Mouse (Mus musculus): ENCODE data around the gene Boll. TPM values are rescaled to one million over a fixed set of nuclear protein-coding genes. Genes with fewer than 3 reads are reported as not detected.

Boll gene
- total and polyA plus RNA-seq, 2 experiments from 2014 or later = 0.49 TPM; not detected in 1

DNA sequence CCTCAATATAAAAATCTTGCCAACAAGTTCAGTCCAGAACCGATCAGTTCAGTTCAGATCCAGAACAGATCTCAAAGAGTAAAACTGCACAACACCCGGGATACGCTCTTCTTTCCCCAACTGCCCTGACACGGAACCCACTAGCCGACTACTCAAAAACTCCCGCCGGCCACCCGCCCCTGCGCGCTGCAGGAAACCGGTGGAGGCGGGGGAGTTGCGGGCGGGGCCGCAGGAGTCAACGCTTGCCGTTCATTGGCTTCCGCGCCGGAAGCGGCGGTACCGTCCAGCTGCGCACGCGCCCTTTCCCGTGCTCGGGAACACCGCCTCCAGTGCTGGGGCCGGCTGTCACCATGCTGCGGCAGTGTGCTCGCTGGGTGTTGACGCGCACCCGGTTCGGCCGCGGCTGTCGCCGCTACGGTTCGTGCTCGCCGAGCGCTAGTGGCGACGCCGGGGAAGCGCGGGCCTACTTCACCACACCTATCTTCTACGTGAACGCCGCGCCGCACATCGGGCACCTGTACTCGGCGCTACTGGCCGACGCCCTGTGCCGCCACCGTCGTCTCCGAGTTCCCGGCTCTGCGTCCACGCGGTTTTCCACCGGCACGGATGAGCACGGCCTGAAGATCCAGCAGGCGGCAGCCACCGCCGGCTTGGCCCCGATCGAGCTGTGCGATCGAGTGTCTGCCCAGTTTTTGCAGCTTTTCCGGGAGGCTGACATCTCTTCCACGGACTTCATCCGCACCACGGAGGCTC, 126.2 kb downstream of the Boll start, which contains the start of gene Mars2:
Gene Mars2 (plus strand): TSS at position 288 of the 753 bp plus-strand sequence.
- Histone ChIP-seq H3K27ac (ENCODE audit: low read depth, low read length) (peak within 1 kb of the TSS; percentile 80), H3K4me3 (ENCODE audit: low read depth, low read length) (peak within 1 kb of the TSS; percentile 58), H3K9me3 (ENCODE audit: low read length) (no peaks in the 10 kb centered on the region), H3K36me3 (ENCODE audit: insufficient read depth, low read length) (no peaks in the 10 kb centered on the region), H3K27me3 (ENCODE audit: insufficient read depth, low read length) (no peaks in the 10 kb centered on the region), H3K4me2 (ENCODE audit: low read depth, low read length, poor library complexity, severe bottlenecking) (peak within 1 kb of the TSS; percentile 96), H3K9ac (replicated peaks; ENCODE audit: low read length, poor library complexity, severe bottlenecking) (peak within 1 kb of the TSS; percentile 66), H3K4me1 (ENCODE audit: insufficient read depth, low read length) (peaks cover 19% of the 10 kb centered on the region)
- ATAC-seq (ENCODE audit: low FRiP score) (peak; percentile 99), DNase-seq (ENCODE audit: low spot score) (peak; percentile 98)
- TF ChIP-seq CTCF (IDR thresholded peaks at IDR 0.05) = peak; percentile 34; the same call in 1 of the 2 replicates
- under 1% methylated on average over 75 of the region's 82 CpGs for WGBS

DNA sequence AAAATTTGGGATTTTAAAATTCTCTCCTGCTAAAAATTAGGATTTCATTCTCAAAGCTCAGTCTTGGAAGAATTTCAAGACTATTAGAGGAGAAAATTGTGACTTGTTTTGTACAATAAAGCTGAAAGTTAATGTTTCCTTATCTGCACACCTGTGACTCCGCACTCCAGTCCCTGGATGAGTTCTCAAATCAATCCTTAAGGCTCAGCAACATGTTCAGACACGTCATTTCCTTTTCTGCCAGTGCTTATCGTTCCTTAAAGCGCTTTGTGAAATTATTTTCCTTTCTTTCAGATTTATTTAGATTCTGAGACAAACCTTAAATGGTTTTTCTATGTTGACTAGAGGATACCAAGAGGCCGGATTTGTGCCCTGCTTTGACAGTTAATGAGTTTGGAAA, 126.8 kb downstream of the Boll start:
- H3K27ac ChIP-seq (ENCODE audit: low read depth, low read length) = no peak overlapping the region
- H3K36me3 ChIP-seq (ENCODE audit: insufficient read depth, low read length) = no peaks in the 10 kb centered on the region
- no peak for TF ChIP-seq CTCF (IDR thresholded peaks at IDR 0.05)
- 0 out of 2 replicates have a peak overlapping the region, but pooled peaks have one; percentile 48 for H3K9ac ChIP-seq (replicated peaks; ENCODE audit: low read length, poor library complexity, severe bottlenecking)
- ATAC-seq (ENCODE audit: low FRiP score) (no peak), DNase-seq (ENCODE audit: low spot score) (no peak)
- no peaks in the 10 kb centered on the region for H3K9me3 ChIP-seq (ENCODE audit: low read length)
- peak overlapping the region; percentile 96 for H3K4me2 ChIP-seq (ENCODE audit: low read depth, low read length, poor library complexity, severe bottlenecking)
- peak overlapping the region; percentile 58 for H3K4me3 ChIP-seq (ENCODE audit: low read depth, low read length)
- peaks cover 19% of the 10 kb centered on the region for H3K4me1 ChIP-seq (ENCODE audit: insufficient read depth, low read length)
- 32% methylated on average over 5 of the region's 5 CpGs for WGBS
- no peaks in the 10 kb centered on the region for H3K27me3 ChIP-seq (ENCODE audit: insufficient read depth, low read length)

DNA sequence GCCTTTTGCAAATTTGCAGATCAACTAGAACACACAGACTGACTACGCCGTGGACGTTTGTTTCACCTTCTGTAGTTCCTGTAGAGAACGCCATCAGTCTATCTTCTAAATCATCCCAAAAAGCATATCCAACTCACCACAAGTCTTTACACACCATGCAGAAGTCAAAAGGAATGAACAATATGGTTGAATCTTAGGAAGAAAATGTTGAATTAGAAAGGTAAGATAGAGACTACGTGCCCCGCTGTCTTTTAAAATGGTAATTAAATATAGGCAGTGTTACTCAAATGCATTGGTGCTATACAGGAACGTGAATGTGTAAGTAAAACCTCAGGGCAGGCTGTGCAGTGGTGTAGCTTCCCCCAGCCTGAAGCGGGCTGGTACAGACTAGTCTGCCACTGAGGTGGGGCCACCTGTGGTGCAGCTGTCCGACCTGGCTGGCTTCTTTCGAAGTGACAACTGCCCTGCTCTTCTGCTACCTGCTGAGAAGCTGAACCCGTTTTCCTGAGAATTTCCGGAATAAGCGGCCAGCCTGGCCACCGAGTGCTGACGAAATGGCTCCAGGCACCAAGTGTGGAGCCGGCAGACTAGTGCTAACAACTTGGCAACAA, 128.3 kb downstream of the Boll start:
- Histone ChIP-seq H3K27ac (ENCODE audit: low read depth, low read length) (no peak overlapping the region), H3K9ac (replicated peaks; ENCODE audit: low read length, poor library complexity, severe bottlenecking) (no peak overlapping the region), H3K4me2 (ENCODE audit: low read depth, low read length, poor library complexity, severe bottlenecking) (no peak overlapping the region), H3K4me3 (ENCODE audit: low read depth, low read length) (no peak overlapping the region), H3K4me1 (ENCODE audit: insufficient read depth, low read length) (peaks cover 10% of the 10 kb centered on the region), H3K9me3 (ENCODE audit: low read length) (no peaks in the 10 kb centered on the region), H3K36me3 (ENCODE audit: insufficient read depth, low read length) (no peaks in the 10 kb centered on the region), H3K27me3 (ENCODE audit: insufficient read depth, low read length) (no peaks in the 10 kb centered on the region)
- ATAC-seq (ENCODE audit: low FRiP score) (no peak), DNase-seq (ENCODE audit: low spot score) (no peak)
- TF ChIP-seq CTCF (IDR thresholded peaks at IDR 0.05) = no peak
- whole genome bisulfite sequencing = 57% methylated on average over 16 of the region's 16 CpGs

DNA sequence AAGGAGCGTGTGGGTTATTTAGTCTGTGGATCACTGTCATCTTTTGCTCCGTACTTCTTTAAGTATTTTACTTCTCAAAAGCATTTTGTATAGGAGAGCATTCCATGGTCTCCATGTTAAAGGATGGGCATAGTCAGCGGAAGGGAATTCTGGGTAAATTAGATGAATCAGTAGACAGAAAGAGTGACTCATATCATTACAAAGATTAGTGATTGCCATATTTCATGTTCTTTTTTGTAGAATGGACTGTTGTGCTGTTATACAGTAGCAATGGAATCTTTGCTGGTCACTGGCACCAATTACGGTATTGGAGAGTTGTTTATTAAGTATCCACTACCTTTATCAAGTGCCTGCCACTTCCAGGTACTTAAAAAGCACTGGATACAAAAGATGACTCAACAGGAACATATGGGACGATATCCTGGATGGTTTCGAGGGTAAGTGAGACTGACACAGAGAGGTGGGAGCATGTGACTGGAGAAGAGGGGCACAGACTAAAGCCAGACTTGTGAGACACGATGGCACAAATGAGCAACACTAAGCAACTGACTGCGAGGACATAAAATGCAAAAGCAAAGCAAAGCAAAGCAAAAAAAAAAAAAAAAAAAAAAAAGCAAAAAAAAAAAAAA, 134.9 kb downstream of the Boll start:
- no peak for ATAC-seq (ENCODE audit: low FRiP score)
- Histone ChIP-seq H3K27ac (ENCODE audit: low read depth, low read length) (no peak overlapping the region), H3K27me3 (ENCODE audit: insufficient read depth, low read length) (no peaks in the 10 kb centered on the region), H3K4me1 (ENCODE audit: insufficient read depth, low read length) (no peaks in the 10 kb centered on the region), H3K9ac (replicated peaks; ENCODE audit: low read length, poor library complexity, severe bottlenecking) (no peak overlapping the region), H3K4me2 (ENCODE audit: low read depth, low read length, poor library complexity, severe bottlenecking) (no peak overlapping the region), H3K36me3 (ENCODE audit: insufficient read depth, low read length) (no peaks in the 10 kb centered on the region), H3K4me3 (ENCODE audit: low read depth, low read length) (no peak overlapping the region), H3K9me3 (ENCODE audit: low read length) (no peaks in the 10 kb centered on the region)
- no peak for DNase-seq (ENCODE audit: low spot score)
- no peak for TF ChIP-seq CTCF (IDR thresholded peaks at IDR 0.05)
- 89% methylated on average over 8 of the region's 8 CpGs for WGBS

DNA sequence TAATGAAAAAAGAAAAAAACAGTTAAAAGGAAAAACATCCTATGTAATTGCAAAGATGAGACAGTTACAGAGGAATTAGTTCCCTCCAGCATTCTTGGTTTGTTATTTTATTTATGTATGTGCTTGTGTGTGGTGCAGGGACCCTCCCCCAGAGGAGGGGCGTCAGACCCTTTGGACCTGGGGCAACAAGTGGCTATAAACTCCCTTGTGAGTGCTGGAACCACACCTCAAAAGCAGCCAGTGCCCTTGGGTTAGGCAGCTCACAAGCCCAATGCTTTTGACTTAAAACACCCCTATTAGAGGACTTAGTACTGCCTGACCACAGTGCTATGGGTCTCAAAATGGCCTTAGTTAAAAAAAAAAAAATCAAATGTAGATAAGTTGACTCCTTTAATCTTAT, 135.9 kb downstream of the Boll start:
- no peak for DNase-seq (ENCODE audit: low spot score)
- Histone ChIP-seq H3K9me3 (ENCODE audit: low read length) (no peaks in the 10 kb centered on the region), H3K4me2 (ENCODE audit: low read depth, low read length, poor library complexity, severe bottlenecking) (no peak overlapping the region), H3K4me3 (ENCODE audit: low read depth, low read length) (no peak overlapping the region), H3K36me3 (ENCODE audit: insufficient read depth, low read length) (no peaks in the 10 kb centered on the region), H3K27ac (ENCODE audit: low read depth, low read length) (no peak overlapping the region), H3K4me1 (ENCODE audit: insufficient read depth, low read length) (no peaks in the 10 kb centered on the region), H3K9ac (replicated peaks; ENCODE audit: low read length, poor library complexity, severe bottlenecking) (no peak overlapping the region), H3K27me3 (ENCODE audit: insufficient read depth, low read length) (no peaks in the 10 kb centered on the region)
- no peak for TF ChIP-seq CTCF (IDR thresholded peaks at IDR 0.05)
- 59% methylated on average over 1 of the region's 1 CpGs for WGBS
- no peak for ATAC-seq (ENCODE audit: low FRiP score)
